Mouse (Mus musculus) 3T3-L1 (cell line): ENCODE data around the gene Ring1.
"Not testable (repeated sequence)": the region's sequence is repeated elsewhere in the genome, so short reads cannot be mapped to it uniquely, and the experiment has no call there.

Experiments
- DNase-seq: peaks from one replicate; pipeline ENCODE4 v3.0.0-alpha.2; 2015; ENCODE audit warnings: low read depth, low spot score

Gene Ring1

GRCm38 (mm10) chr17:34028501-34029149, 4.1 kb upstream of the Ring1 start:
- no peak for DNase-seq

GRCm38 (mm10) chr17:34027656-34028223, 3.3 kb upstream of the Ring1 start, which contains the start of gene H2-Ke6:
TSS of gene H2-Ke6 (minus strand) at chr17:34028060.
- DNase-seq, result peak; percentile 93

- peak; percentile 59 for DNase-seq
Observed at GRCm38 (mm10) chr17:34026917-34027655, 2.6 kb upstream of the Ring1 start.

- peak; percentile 75 for DNase-seq
Observed at GRCm38 (mm10) chr17:34026221-34026620, 1.7 kb upstream of the Ring1 start.

GRCm38 (mm10) chr17:34025756-34026151, 1.3 kb upstream of the Ring1 start:
- no peak for DNase-seq

GRCm38 (mm10) chr17:34024861-34025755, 628 bp upstream of the Ring1 start:
- peak; percentile 42 for DNase-seq

- DNase-seq, result no peak
Observed at GRCm38 (mm10) chr17:34023678-34024077, 802 bp downstream of the Ring1 start.

- no peak for DNase-seq
Observed at GRCm38 (mm10) chr17:34022987-34023386, 1.5 kb downstream of the Ring1 start.

GRCm38 (mm10) chr17:34022414-34022783, 2.1 kb downstream of the Ring1 start:
- no peak for DNase-seq

- DNase-seq, result no peak
Observed at GRCm38 (mm10) chr17:34021539-34022413, 2.7 kb downstream of the Ring1 start.

GRCm38 (mm10) chr17:34013436-34013835, 11.0 kb downstream of the Ring1 start:
- no peak for DNase-seq

GRCm38 (mm10) chr17:34010156-34010555, 14.3 kb downstream of the Ring1 start:
- no peak for DNase-seq

GRCm38 (mm10) chr17:34006570-34006969, 17.9 kb downstream of the Ring1 start:
- no peak for DNase-seq

- no peak for DNase-seq
Observed at GRCm38 (mm10) chr17:34003426-34003825, 21.1 kb downstream of the Ring1 start.

- DNase-seq, result not testable (repeated sequence)
Observed at GRCm38 (mm10) chr17:34000796-34001195, 23.7 kb downstream of the Ring1 start.

- peak; percentile 92 for DNase-seq
Observed at GRCm38 (mm10) chr17:34000150-34000537, 24.3 kb downstream of the Ring1 start, which contains the start of gene H2-K1. TSS of gene H2-K1 (minus strand) at chr17:34000347.

GRCm38 (mm10) chr17:33999341-34000149, 24.9 kb downstream of the Ring1 start:
- no peak for DNase-seq

- DNase-seq, result not testable (repeated sequence)
Observed at GRCm38 (mm10) chr17:33998697-33999096, 25.8 kb downstream of the Ring1 start.

GRCm38 (mm10) chr17:33997025-33997424, 27.5 kb downstream of the Ring1 start:
- DNase-seq, result not testable (repeated sequence)

- no peak for DNase-seq
Observed at GRCm38 (mm10) chr17:33995651-33996050, 28.8 kb downstream of the Ring1 start.
